Mouse (Mus musculus): ENCODE data around the gene Nr2e1. TPM values are rescaled to one million over a fixed set of nuclear protein-coding genes. Genes with fewer than 3 reads are reported as not detected.

Nr2e1 gene
- polyA plus RNA-seq, 1 experiment from 2014 or later = not detected

DNA sequence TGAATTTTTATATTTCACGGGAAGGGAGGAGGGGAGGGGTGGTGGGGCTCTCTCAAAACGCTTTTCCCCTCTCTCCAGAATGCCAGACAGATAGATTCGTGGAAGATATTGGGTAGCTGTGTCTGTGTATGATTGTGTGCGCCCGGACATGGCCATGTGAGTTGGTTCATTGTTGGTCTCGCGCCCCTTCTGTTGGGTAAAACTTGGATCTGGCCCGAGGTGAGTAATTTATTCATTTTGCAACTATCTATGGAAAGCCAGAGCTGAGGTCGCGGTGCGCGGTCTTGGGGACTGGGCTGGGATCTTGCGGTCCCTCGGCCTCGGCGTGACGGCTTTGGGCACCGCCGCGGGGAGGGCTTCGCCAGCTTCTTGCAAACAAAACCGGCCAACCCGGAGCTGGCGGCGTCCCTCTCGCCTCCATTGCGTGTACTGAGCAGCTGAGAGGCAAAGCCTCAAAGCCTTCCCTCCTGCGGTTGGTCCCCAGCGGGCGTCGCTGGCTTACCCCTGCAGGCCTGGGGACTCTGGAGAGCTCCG is 537 bp upstream of the Nr2e1 start:
- Histone ChIP-seq H3K4me2 (ENCODE audit: low read depth, low read length) (no peak overlapping the region), H3K27me3 (ENCODE audit: control insufficient read depth, insufficient read depth, low read depth, low read length) (peaks cover 99% of the 10 kb centered on the region), H3K4me1 (ENCODE audit: control insufficient read depth, low read depth, low read length) (no peaks in the 10 kb centered on the region; the same call in 1 of the 2 replicates), H3K4me3 (ENCODE audit: low read depth, low read length) (no peak overlapping the region), H3K9me3 (replicated peaks; ENCODE audit: control insufficient read depth, low read length) (no peaks in the 10 kb centered on the region), H3K36me3 (ENCODE audit: control insufficient read depth, insufficient read depth) (no peaks in the 10 kb centered on the region), H3K9ac (ENCODE audit: low read depth, low read length) (no peak overlapping the region), H3K27ac (ENCODE audit: low read length) (no peak overlapping the region)
- WGBS (ENCODE audit: insufficient replicate concordance) = 2% methylated on average over 32 of the region's 32 CpGs
- no peak for ATAC-seq (ENCODE audit: low read depth)

DNA sequence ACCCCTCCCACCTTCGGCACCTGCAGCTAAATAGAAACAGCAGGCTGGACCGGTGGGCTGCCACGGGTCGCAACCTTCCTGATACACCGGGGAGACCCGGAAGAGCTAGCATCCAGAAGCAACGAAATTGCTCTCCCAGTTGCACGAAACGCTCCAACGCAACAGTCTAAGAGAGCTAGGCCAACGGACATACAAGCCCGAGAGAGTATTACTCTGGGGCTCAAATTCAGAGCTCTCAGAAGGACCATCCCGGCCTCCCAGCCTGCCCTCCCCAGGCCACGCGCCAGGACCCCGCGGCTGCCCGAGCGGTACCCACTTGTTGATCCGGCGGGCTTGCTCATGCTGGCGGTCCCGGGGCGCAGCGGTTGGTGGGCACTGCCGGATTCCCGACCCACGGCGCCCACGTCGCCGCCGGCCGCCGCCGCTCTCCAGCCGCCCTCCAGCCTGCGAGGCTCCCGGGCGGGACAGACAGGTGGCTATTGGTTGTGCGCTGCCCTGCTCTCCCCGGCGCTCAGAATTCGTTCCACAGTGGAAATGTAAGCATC is 794 bp downstream of the Nr2e1 start:
- H3K27ac ChIP-seq (ENCODE audit: low read length) = no peak overlapping the region
- no peaks in the 10 kb centered on the region for H3K36me3 ChIP-seq (ENCODE audit: control insufficient read depth, insufficient read depth)
- no peaks in the 10 kb centered on the region; the same call in 1 of the 2 replicates for H3K4me1 ChIP-seq (ENCODE audit: control insufficient read depth, low read depth, low read length)
- no peaks in the 10 kb centered on the region for H3K9me3 ChIP-seq (replicated peaks; ENCODE audit: control insufficient read depth, low read length)
- no peak overlapping the region for H3K9ac ChIP-seq (ENCODE audit: low read depth, low read length)
- ATAC-seq (ENCODE audit: low read depth) = no peak
- under 1% methylated on average over 44 of the region's 44 CpGs for WGBS (ENCODE audit: insufficient replicate concordance)
- H3K4me2 ChIP-seq (ENCODE audit: low read depth, low read length) = no peak overlapping the region
- peaks cover 99% of the 10 kb centered on the region for H3K27me3 ChIP-seq (ENCODE audit: control insufficient read depth, insufficient read depth, low read depth, low read length)
- H3K4me3 ChIP-seq (ENCODE audit: low read depth, low read length) = no peak overlapping the region

DNA sequence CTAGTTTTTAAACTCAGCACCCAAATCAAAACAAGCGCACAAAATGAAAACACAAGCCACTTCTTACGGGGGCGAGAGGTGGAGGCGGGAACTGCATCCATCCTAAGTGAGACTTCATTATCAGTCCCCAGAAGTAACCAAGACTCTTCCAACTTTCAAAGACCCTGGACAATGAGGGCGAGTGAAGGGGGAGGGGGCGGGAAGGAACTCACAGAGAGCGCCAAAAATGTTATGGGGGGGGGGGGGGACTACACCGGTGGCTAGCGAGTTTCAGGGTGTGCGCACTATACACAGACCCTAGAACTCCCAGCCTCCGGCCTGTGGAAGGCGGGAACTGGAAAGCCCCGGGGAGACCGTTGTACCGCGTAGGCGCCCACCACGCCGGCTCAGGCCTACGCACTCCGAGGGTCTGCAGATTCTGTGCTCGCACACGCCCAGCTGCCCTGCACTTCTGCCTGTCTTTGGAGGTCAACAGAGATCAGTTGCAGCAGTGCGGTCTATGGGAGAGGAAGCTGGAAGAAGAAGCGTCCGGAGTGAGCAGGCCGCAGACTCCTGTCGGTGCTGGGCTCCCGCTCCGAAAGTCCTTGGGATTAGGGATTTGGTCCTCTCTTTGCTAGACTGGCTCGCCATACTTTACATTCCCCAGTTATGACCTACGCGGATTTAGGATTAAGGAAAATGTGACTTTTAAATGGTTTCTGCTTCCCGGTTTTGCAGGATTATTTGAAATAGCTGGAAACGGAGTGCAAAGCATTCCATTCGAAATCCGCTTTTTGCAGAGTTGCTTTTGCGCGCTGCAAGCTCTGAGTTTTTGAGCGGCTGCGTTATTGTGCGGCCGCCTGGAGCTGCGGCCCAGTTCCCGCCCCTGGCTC is 1.5 kb downstream of the Nr2e1 start:
- Histone ChIP-seq H3K9ac (ENCODE audit: low read depth, low read length) (no peak overlapping the region), H3K4me2 (ENCODE audit: low read depth, low read length) (no peak overlapping the region), H3K4me3 (ENCODE audit: low read depth, low read length) (no peak overlapping the region), H3K36me3 (ENCODE audit: control insufficient read depth, insufficient read depth) (no peaks in the 10 kb centered on the region), H3K9me3 (replicated peaks; ENCODE audit: control insufficient read depth, low read length) (no peaks in the 10 kb centered on the region), H3K27me3 (ENCODE audit: control insufficient read depth, insufficient read depth, low read depth, low read length) (peaks cover 99% of the 10 kb centered on the region), H3K4me1 (ENCODE audit: control insufficient read depth, low read depth, low read length) (no peaks in the 10 kb centered on the region; the same call in 1 of the 2 replicates), H3K27ac (ENCODE audit: low read length) (no peak overlapping the region)
- 2% methylated on average over 45 of the region's 45 CpGs for WGBS (ENCODE audit: insufficient replicate concordance)
- ATAC-seq (ENCODE audit: low read depth) = no peak

DNA sequence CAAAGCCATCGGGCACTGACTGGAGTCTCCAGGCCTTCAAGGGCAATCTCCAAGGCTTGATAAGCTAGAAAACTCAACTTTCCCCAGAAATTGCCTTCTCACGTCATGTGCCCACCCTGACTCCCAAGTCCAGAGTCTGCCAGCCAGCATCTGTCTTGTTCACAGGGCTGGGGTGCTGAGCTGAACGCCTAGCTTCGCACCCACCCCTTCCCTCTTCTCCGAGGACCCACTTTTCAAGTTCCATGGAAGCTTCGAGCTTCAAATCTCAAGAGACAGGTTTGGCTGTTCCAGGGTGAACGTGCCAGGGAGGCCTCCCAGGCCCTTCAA is 2.5 kb downstream of the Nr2e1 start:
- Histone ChIP-seq H3K36me3 (ENCODE audit: control insufficient read depth, insufficient read depth) (no peaks in the 10 kb centered on the region), H3K9me3 (replicated peaks; ENCODE audit: control insufficient read depth, low read length) (no peaks in the 10 kb centered on the region), H3K27me3 (ENCODE audit: control insufficient read depth, insufficient read depth, low read depth, low read length) (peaks cover 98% of the 10 kb centered on the region), H3K4me2 (ENCODE audit: low read depth, low read length) (no peak overlapping the region), H3K27ac (ENCODE audit: low read length) (no peak overlapping the region), H3K4me1 (ENCODE audit: control insufficient read depth, low read depth, low read length) (no peaks in the 10 kb centered on the region; the same call in 1 of the 2 replicates), H3K4me3 (ENCODE audit: low read depth, low read length) (no peak overlapping the region), H3K9ac (ENCODE audit: low read depth, low read length) (no peak overlapping the region)
- ATAC-seq (ENCODE audit: low read depth) = no peak
- WGBS (ENCODE audit: insufficient replicate concordance) = 5% methylated on average over 7 of the region's 7 CpGs

DNA sequence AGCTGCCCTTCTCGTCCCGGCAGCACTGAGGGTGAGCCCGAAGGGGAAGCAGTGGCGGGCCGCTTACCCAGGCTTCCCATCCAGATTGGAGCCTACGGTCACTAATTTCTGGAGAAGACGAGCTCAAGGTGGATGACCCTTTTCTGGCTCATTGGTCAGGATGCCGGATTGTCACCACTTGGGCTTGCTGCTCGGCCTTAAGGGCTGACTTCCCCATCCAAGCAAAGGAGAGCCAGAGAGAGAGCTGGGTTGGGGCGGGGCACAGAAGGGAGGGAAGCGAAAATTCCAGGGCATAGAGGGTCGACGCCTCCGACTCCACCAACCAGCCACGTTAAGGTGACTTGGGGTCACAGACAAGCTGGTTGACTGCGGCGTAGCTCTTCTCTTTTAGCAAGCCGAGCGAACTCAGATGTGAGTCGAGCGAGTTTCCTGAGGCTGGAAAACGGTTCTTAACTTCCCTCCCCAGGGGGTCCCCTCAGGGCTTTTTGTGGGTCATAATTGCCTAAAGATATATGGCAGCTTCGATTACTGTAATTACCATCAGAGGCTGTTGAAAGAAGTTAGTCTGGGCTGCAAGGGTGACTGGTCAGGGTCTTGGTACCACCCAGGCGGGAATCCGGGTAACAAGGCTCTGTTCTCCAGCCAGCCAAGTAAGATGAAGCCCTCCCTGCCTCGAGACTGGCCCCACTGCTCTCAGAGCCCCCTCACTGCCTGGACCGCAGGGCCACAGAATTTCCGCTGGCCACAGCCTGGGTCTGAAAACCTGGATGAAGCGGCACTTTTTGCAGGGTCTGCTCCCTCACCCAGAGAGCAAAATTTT is 3.1 kb downstream of the Nr2e1 start:
- H3K4me3 ChIP-seq (ENCODE audit: low read depth, low read length) = no peak overlapping the region
- H3K9ac ChIP-seq (ENCODE audit: low read depth, low read length) = no peak overlapping the region
- no peak overlapping the region for H3K27ac ChIP-seq (ENCODE audit: low read length)
- no peak for ATAC-seq (ENCODE audit: low read depth)
- 2% methylated on average over 29 of the region's 29 CpGs for WGBS (ENCODE audit: insufficient replicate concordance)
- H3K4me2 ChIP-seq (ENCODE audit: low read depth, low read length) = no peak overlapping the region
- H3K4me1 ChIP-seq (ENCODE audit: control insufficient read depth, low read depth, low read length) = no peaks in the 10 kb centered on the region; the same call in 1 of the 2 replicates
- H3K36me3 ChIP-seq (ENCODE audit: control insufficient read depth, insufficient read depth) = no peaks in the 10 kb centered on the region
- no peaks in the 10 kb centered on the region for H3K9me3 ChIP-seq (replicated peaks; ENCODE audit: control insufficient read depth, low read length)
- H3K27me3 ChIP-seq (ENCODE audit: control insufficient read depth, insufficient read depth, low read depth, low read length) = peaks cover 98% of the 10 kb centered on the region

DNA sequence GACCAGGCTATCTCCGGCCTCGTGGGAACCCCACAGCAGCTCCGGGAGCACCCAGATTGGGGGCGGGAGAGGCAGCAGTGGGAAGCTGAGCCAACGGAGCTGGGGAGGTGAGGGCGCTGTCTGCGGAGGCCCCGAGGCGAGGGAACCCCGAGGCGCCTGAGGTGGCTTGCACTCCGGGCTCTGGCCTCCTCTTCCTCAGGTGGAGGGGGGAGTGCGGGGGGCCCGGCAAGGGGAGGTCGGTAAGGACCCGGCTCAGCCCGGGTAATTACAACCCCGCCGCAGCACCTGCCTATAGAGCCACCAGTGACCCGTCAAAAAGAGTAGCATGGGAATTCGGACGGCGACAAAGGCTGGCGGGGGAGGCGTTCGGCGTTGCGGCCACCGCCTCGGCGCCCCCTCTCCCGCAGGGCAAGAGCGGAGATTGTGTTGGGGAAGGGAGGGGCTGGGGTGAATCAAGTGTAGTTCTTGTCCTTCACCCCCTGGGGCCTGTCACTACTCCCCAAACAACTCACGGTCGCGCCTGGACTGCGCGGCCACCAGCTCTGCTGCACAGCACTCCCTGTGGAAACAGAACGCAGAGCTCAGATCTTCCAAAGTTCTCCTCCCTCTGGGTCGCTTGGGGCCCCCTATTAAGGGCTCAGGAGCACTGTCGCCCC is 3.8 kb downstream of the Nr2e1 start:
- Histone ChIP-seq H3K9me3 (replicated peaks; ENCODE audit: control insufficient read depth, low read length) (no peaks in the 10 kb centered on the region), H3K4me3 (ENCODE audit: low read depth, low read length) (no peak overlapping the region), H3K36me3 (ENCODE audit: control insufficient read depth, insufficient read depth) (no peaks in the 10 kb centered on the region), H3K27ac (ENCODE audit: low read length) (no peak overlapping the region), H3K4me1 (ENCODE audit: control insufficient read depth, low read depth, low read length) (no peaks in the 10 kb centered on the region; the same call in 1 of the 2 replicates), H3K9ac (ENCODE audit: low read depth, low read length) (no peak overlapping the region), H3K4me2 (ENCODE audit: low read depth, low read length) (no peak overlapping the region), H3K27me3 (ENCODE audit: control insufficient read depth, insufficient read depth, low read depth, low read length) (peaks cover 98% of the 10 kb centered on the region)
- under 1% methylated on average over 41 of the region's 41 CpGs for WGBS (ENCODE audit: insufficient replicate concordance)
- no peak for ATAC-seq (ENCODE audit: low read depth)

DNA sequence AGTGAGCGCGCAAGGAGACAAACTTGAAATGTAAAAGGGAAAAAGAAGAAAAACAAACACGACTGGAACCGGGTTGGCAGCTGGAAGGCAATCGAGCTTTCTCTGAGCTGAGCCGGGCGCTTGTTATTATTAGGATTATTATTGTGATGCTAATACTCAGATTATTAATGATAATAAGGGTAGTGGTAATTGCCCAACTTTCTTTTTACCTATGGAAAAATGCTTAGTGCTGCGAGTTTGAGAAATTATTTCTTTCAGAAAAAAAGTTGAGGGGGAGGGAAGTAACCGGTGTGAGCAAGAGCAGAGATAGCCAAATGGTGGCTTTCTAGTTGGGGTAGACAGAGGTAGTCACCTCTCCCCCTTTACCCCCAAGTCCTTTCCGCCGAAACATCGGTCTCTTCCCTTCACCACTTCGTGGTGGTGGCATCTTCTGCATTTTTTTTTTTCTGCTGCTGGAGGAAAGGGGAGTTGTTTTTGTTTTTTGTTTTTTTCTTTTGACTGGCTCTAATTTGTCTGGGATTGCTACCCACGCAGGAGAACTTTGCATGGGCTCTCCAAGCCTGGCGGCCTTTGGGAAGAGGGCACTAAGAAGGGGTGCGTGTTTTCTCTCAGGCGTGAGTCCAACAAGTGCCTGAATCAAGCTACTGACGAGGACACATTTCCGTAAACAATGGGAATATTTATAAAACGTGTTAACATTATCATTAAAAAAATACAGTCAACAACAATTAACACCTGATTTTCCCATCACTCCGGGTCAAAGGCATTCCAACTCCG is 4.5 kb downstream of the Nr2e1 start:
- 3% methylated on average over 22 of the region's 22 CpGs for WGBS (ENCODE audit: insufficient replicate concordance)
- H3K4me2 ChIP-seq (ENCODE audit: low read depth, low read length) = no peak overlapping the region

DNA sequence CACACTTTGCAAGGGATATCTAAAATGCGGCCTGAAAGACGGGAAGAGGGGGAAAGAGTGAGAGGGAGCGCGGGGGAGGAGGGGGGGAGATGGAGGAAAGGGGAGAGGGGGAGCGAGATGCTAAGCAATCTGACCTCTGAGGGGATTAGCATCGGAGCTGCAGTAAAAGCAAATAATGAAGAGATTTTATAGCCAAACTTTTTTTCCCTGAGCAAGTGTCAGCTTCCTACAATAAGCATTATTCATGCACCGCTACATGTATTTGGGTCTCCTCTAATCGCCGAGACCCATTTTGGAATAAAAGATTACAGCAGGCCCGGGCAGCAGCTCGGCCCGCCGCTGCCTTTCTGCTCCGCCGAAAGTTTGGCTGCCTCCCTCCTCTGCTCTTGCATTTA is 5.2 kb downstream of the Nr2e1 start:
- Histone ChIP-seq H3K27ac (ENCODE audit: low read length) (no peak overlapping the region), H3K9me3 (replicated peaks; ENCODE audit: control insufficient read depth, low read length) (no peaks in the 10 kb centered on the region), H3K4me1 (ENCODE audit: control insufficient read depth, low read depth, low read length) (no peaks in the 10 kb centered on the region; the same call in 1 of the 2 replicates), H3K9ac (ENCODE audit: low read depth, low read length) (no peak overlapping the region), H3K27me3 (ENCODE audit: control insufficient read depth, insufficient read depth, low read depth, low read length) (peaks cover 98% of the 10 kb centered on the region), H3K36me3 (ENCODE audit: control insufficient read depth, insufficient read depth) (no peaks in the 10 kb centered on the region), H3K4me2 (ENCODE audit: low read depth, low read length) (no peak overlapping the region), H3K4me3 (ENCODE audit: low read depth, low read length) (no peak overlapping the region)
- no peak for ATAC-seq (ENCODE audit: low read depth)
- WGBS (ENCODE audit: insufficient replicate concordance) = 3% methylated on average over 15 of the region's 15 CpGs

More for the DNA sequence above, 4.5 kb downstream of the Nr2e1 start:
- Histone ChIP-seq H3K27me3 (ENCODE audit: control insufficient read depth, insufficient read depth, low read depth, low read length) (peaks cover 98% of the 10 kb centered on the region), H3K4me3 (ENCODE audit: low read depth, low read length) (no peak overlapping the region), H3K9me3 (replicated peaks; ENCODE audit: control insufficient read depth, low read length) (no peaks in the 10 kb centered on the region), H3K4me1 (ENCODE audit: control insufficient read depth, low read depth, low read length) (no peaks in the 10 kb centered on the region; the same call in 1 of the 2 replicates), H3K27ac (ENCODE audit: low read length) (no peak overlapping the region), H3K9ac (ENCODE audit: low read depth, low read length) (no peak overlapping the region), H3K36me3 (ENCODE audit: control insufficient read depth, insufficient read depth) (no peaks in the 10 kb centered on the region)
- ATAC-seq (ENCODE audit: low read depth) = no peak
